Mouse (Mus musculus) brain, embryonic 14.5 days (tissue): ENCODE data around the gene Trappc11.

Experiments
- CTCF ChIP-seq: fragments of 200-500 bp; IDR thresholded peaks from 2 replicates; pipeline ENCODE4 v1.5.1; 2012; ENCODE audit warnings: inconsistent platforms, mild to moderate bottlenecking, moderate library complexity, borderline replicate concordance; ENCODE audit not compliant: insufficient read depth, insufficient read length; ENCODE audit errors: extremely low read depth
- POLR2A ChIP-seq: fragments of 200-500 bp; IDR thresholded peaks from 2 replicates; pipeline ENCODE4 v1.6.1; 2012; ENCODE audit warnings: mild to moderate bottlenecking, inconsistent platforms, borderline replicate concordance; ENCODE audit not compliant: poor library complexity, insufficient read depth, insufficient read length, severe bottlenecking; ENCODE audit errors: extremely low read depth

DNA sequence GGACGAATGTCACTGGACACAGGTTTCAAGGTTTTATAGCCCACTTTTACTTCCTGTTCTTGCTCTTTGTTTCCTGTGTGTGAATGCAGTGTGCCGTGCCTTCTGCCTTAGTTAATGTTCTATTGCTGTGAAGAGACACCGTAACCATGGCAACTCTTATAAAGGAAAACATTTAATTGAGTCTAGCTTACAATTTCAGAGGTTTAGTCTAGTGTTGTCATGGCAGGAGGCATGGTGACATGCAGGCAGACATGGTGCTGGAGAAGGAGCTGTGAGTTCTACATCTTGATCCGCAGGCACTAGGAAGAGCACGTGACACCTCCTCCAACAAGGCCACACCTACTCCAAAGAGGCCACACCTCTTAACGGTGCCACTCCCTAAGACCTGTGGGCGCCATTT, 48.2 kb upstream of the Trappc11 start:
- no peak for TF ChIP-seq CTCF
- TF ChIP-seq POLR2A = no peak
